Mouse (Mus musculus): Measurements from ENCODE around the gene Dlx1. TPM values are rescaled to one million over a fixed set of nuclear protein-coding genes. Genes with fewer than 3 reads are reported as not detected.

The Dlx1 gene
- polyA plus RNA-seq, 1 experiment from 2014 or later, result 3.9 TPM

DNA sequence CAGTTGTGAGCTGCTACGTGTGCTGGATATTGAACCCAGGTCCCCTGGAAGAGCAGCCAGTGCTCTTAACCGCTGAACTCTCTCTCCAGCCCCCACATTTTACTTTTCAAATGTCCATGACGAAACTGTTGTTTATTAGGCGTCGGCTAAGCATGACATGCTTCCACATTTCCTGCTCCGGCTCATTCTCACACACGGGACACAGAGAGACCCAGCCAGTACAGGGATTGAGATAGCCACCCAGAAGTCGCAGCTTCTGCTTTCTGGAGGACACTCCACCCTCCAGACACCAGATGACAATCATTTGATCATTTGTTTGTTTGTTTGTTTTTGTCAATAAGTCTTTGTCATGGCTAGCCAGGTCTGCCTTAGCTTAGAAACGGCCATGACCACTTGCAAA is 23.1 kb upstream of the Dlx1 start:
- Histone ChIP-seq H3K27me3 (no peaks in the 10 kb centered on the region), H3K4me2 (no peak overlapping the region), H3K36me3 (no peaks in the 10 kb centered on the region), H3K4me3 (no peak overlapping the region), H3K9me3 (no peaks in the 10 kb centered on the region), H3K27ac (no peak overlapping the region), H3K9ac (no peak overlapping the region), H3K4me1 (peaks cover 7% of the 10 kb centered on the region)
- no peak for ATAC-seq (ENCODE audit: insufficient number of reproducible peaks, low FRiP score, low TSS enrichment, low read depth)
- WGBS, result 47% methylated on average over 9 of the region's 9 CpGs

- no peak overlapping the region for H3K4me3 ChIP-seq
- 65% methylated on average over 7 of the region's 7 CpGs for WGBS
- H3K9ac ChIP-seq, result no peak overlapping the region
- no peaks in the 10 kb centered on the region for H3K4me1 ChIP-seq
- H3K9me3 ChIP-seq, result no peaks in the 10 kb centered on the region
- no peak overlapping the region for H3K27ac ChIP-seq
- no peak overlapping the region for H3K4me2 ChIP-seq
- H3K27me3 ChIP-seq, result no peaks in the 10 kb centered on the region
- H3K36me3 ChIP-seq, result peaks cover 4% of the 10 kb centered on the region; the same call in 1 of the 2 replicates
- ATAC-seq (ENCODE audit: insufficient number of reproducible peaks, low FRiP score, low TSS enrichment, low read depth), result no peak
These were observed 16.7 kb upstream of the Dlx1 start for GRCm38 (mm10) chr2:71511209-71511608.

- no peak overlapping the region for H3K4me2 ChIP-seq
- no peaks in the 10 kb centered on the region for H3K9me3 ChIP-seq
- peaks cover 4% of the 10 kb centered on the region; the same call in 1 of the 2 replicates for H3K36me3 ChIP-seq
- no peak overlapping the region for H3K4me3 ChIP-seq
- no peaks in the 10 kb centered on the region for H3K4me1 ChIP-seq
- WGBS, result 81% methylated on average over 9 of the region's 9 CpGs
- H3K27ac ChIP-seq, result no peak overlapping the region
- no peak for ATAC-seq (ENCODE audit: insufficient number of reproducible peaks, low FRiP score, low TSS enrichment, low read depth)
- no peak overlapping the region for H3K9ac ChIP-seq
- no peaks in the 10 kb centered on the region for H3K27me3 ChIP-seq
These were observed 15.6 kb upstream of the Dlx1 start for GRCm38 (mm10) chr2:71512326-71512725.

- Histone ChIP-seq H3K36me3 (no peaks in the 10 kb centered on the region), H3K9ac (no peak overlapping the region), H3K4me3 (no peak overlapping the region), H3K27me3 (peaks cover 6% of the 10 kb centered on the region), H3K4me1 (no peaks in the 10 kb centered on the region), H3K27ac (no peak overlapping the region), H3K9me3 (no peaks in the 10 kb centered on the region), H3K4me2 (no peak overlapping the region)
- no peak for ATAC-seq (ENCODE audit: insufficient number of reproducible peaks, low FRiP score, low TSS enrichment, low read depth)
- 52% methylated on average over 4 of the region's 4 CpGs for WGBS
These were observed 10.9 kb upstream of the Dlx1 start for GRCm38 (mm10) chr2:71516995-71517394.

DNA sequence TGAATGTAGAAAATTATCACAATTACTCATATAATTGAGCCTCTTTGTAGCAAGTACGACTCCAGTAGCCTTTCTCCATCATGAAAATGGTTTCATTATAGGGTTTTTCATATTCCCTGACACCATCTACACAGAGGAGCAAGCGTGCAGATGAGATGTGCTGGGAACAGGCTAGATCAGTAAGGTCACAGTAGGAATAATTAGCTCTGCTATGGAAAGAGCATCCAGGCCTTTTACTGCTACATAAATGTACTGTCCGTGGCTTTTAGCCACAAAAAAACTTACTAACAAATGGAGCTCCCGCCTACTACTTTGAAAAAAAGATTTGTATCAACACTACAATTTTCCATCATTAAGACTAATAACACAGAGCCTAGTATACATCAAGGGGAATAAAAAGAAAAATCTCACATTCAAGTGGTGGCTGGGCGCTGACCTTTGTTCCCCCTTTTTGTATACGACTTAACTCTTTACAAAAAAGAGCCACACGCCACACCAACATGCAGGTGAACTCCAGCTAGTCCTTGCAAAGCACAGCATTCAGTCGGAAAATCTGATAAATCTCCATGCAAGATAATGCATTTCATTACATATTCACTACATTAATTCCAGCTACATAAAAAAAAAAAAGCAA is 10.3 kb upstream of the Dlx1 start:
- Histone ChIP-seq H3K36me3 (no peaks in the 10 kb centered on the region), H3K9ac (no peak overlapping the region)
- WGBS, result 72% methylated on average over 8 of the region's 8 CpGs

DNA sequence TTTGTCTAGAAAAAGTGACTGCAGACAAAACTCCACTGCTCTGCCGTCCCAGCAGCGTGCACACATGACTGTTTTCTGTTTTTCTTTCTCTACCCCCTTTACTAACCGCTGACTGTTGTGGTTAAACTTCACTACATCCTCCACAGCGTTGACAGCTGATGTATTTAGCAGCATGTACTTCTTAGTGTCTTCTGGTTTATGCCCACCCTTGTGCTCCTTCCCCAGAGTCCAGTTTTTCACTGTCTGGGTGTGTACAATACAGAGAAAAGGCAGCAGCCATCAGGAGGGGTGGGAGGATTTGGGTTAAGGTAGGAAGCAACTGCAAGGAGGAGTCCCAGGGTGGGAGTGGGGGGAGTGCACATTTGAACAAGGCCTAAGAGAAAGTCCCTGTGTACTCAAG is 5.0 kb upstream of the Dlx1 start:
- H3K4me3 ChIP-seq, result no peak overlapping the region
- H3K4me1 ChIP-seq, result no peaks in the 10 kb centered on the region
- no peaks in the 10 kb centered on the region for H3K36me3 ChIP-seq
- H3K27ac ChIP-seq, result no peak overlapping the region
- H3K4me2 ChIP-seq, result no peak overlapping the region
- peaks cover 60% of the 10 kb centered on the region for H3K27me3 ChIP-seq
- ATAC-seq (ENCODE audit: insufficient number of reproducible peaks, low FRiP score, low TSS enrichment, low read depth), result no peak
- no peak overlapping the region for H3K9ac ChIP-seq
- H3K9me3 ChIP-seq, result no peaks in the 10 kb centered on the region
- WGBS, result 69% methylated on average over 4 of the region's 4 CpGs

More for the DNA sequence above, 10.3 kb upstream of the Dlx1 start:
- Histone ChIP-seq H3K9me3 (no peaks in the 10 kb centered on the region), H3K4me3 (no peak overlapping the region), H3K4me2 (no peak overlapping the region), H3K4me1 (no peaks in the 10 kb centered on the region), H3K27ac (no peak overlapping the region), H3K27me3 (peaks cover 12% of the 10 kb centered on the region)
- ATAC-seq (ENCODE audit: insufficient number of reproducible peaks, low FRiP score, low TSS enrichment, low read depth), result no peak

DNA sequence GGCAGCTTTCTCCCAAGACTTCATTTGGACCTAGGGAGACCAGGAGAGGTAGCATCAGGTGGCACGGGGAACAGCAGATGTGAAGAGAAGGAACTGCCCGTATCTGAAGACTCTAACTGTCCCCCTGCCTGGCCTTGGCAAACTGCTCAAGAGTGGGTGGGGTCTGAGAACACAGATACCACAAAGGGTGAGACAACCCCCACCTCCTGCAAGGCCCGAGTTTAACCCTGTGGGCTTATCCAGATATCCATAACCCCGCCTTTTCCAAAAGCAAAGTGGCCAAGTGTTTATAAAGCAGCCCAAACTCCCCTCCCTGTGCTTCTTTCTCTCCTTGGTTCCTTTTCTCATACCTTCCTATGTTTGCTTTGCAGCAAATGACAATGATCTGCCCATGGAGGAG is 4.5 kb upstream of the Dlx1 start:
- WGBS, result 54% methylated on average over 4 of the region's 4 CpGs
- Histone ChIP-seq H3K27me3 (peaks cover 66% of the 10 kb centered on the region), H3K27ac (no peak overlapping the region), H3K36me3 (no peaks in the 10 kb centered on the region), H3K9ac (no peak overlapping the region), H3K4me2 (no peak overlapping the region), H3K4me3 (no peak overlapping the region), H3K4me1 (peaks cover under 1% of the 10 kb centered on the region), H3K9me3 (no peaks in the 10 kb centered on the region)
- no peak for ATAC-seq (ENCODE audit: insufficient number of reproducible peaks, low FRiP score, low TSS enrichment, low read depth)

DNA sequence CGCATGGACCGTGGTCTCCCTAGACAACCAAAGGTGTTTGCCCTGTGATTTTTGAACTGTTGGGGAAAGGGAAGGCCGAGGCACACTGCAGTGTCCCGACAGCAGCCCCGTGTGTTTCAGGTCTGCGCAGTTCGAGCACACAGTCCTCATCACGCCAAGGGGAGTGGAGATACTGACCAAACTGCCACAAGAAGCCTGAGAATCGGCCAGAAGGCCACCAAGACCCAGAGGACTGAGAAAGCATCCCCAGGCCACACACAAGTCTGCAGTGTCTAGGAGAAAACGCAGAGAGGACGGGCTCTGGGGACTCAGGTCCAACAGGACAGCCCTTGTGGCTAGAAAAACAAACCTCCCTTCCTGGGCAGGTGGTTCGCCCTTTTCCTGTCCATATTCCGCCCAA is 3.1 kb upstream of the Dlx1 start:
- 37% methylated on average over 13 of the region's 13 CpGs for WGBS
- no peak overlapping the region for H3K4me3 ChIP-seq
- peaks cover 14% of the 10 kb centered on the region for H3K4me1 ChIP-seq
- H3K9ac ChIP-seq, result no peak overlapping the region
- no peaks in the 10 kb centered on the region for H3K9me3 ChIP-seq
- H3K36me3 ChIP-seq, result no peaks in the 10 kb centered on the region
- H3K27ac ChIP-seq, result no peak overlapping the region
- no peak overlapping the region for H3K4me2 ChIP-seq
- H3K27me3 ChIP-seq, result peaks cover 79% of the 10 kb centered on the region
- no peak for ATAC-seq (ENCODE audit: insufficient number of reproducible peaks, low FRiP score, low TSS enrichment, low read depth)

GRCm38 (mm10) chr2:71526595-71527322 is 1.2 kb upstream of the Dlx1 start:
- Histone ChIP-seq H3K27me3 (peaks cover 93% of the 10 kb centered on the region), H3K9ac (no peak overlapping the region), H3K4me3 (no peak overlapping the region), H3K9me3 (no peaks in the 10 kb centered on the region), H3K27ac (no peak overlapping the region), H3K4me1 (peaks cover 27% of the 10 kb centered on the region), H3K36me3 (no peaks in the 10 kb centered on the region), H3K4me2 (no peak overlapping the region)
- 11% methylated on average over 10 of the region's 10 CpGs for WGBS
- no peak for ATAC-seq (ENCODE audit: insufficient number of reproducible peaks, low FRiP score, low TSS enrichment, low read depth)

GRCm38 (mm10) chr2:71527323-71528013 is 445 bp upstream of the Dlx1 start:
- Histone ChIP-seq H3K4me1 (peaks cover 32% of the 10 kb centered on the region), H3K4me3 (no peak overlapping the region), H3K36me3 (no peaks in the 10 kb centered on the region), H3K4me2 (no peak overlapping the region), H3K27ac (no peak overlapping the region), H3K9me3 (no peaks in the 10 kb centered on the region), H3K27me3 (peaks cover 95% of the 10 kb centered on the region), H3K9ac (no peak overlapping the region)
- ATAC-seq (ENCODE audit: insufficient number of reproducible peaks, low FRiP score, low TSS enrichment, low read depth), result no peak
- WGBS, result 5% methylated on average over 24 of the region's 24 CpGs

- Histone ChIP-seq H3K27ac (no peak overlapping the region), H3K4me1 (peaks cover 34% of the 10 kb centered on the region), H3K9ac (0 out of 2 replicates have a peak overlapping the region, but pooled peaks have one; percentile 17), H3K36me3 (no peaks in the 10 kb centered on the region), H3K9me3 (no peaks in the 10 kb centered on the region), H3K27me3 (peaks cover 93% of the 10 kb centered on the region), H3K4me2 (peak overlapping the region; percentile 93), H3K4me3 (peak overlapping the region; percentile 50)
- ATAC-seq (ENCODE audit: insufficient number of reproducible peaks, low FRiP score, low TSS enrichment, low read depth), result peak; percentile 40; the same call in 1 of the 2 replicates
- WGBS, result under 1% methylated on average over 53 of the region's 57 CpGs
These were observed 999 bp downstream of the Dlx1 start for GRCm38 (mm10) chr2:71528714-71529510.
